Mouse (Mus musculus) frontal cortex, postnatal 25 days (tissue): ENCODE measurements around the gene Enpep.

Experiments
- DNase-seq, 2 experiments: peaks; one replicate each; pipeline ENCODE4 v3.0.0; 2022; ENCODE audit warnings: low spot score in 2 of 2

The Enpep gene

DNA sequence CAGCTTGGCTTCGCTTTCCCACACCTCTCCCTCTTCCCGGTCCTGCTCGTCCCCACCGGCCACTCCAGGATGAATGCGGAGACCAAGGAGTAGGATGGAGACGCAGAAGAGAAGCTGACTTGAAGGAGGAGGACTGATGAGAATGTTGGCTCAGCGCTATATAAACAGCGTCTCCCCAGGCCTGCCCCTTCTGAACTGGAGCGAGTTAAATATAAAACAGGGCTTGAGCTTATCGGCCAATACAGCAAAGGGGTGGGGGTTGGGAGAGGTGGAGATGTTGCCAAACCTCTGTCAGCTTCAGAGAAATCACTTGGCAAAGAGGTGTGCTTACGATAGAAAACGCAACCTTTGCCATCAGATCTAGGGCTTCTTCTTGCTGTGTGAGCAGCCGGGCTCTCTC is at the start of gene Enpep:
Gene Enpep, minus strand, starts transcription at position 135 of the 400 bp plus-strand sequence.
- DNase-seq, result no peak

- no peak for DNase-seq
These were observed 46.6 kb upstream of the Enpep start for GRCm38 (mm10) chr3:129379109-129379508.

GRCm38 (mm10) chr3:129375087-129375486 is 42.6 kb upstream of the Enpep start:
- no peak for DNase-seq

- no peak for DNase-seq
These were observed 40.6 kb upstream of the Enpep start for GRCm38 (mm10) chr3:129373108-129373507.

GRCm38 (mm10) chr3:129369491-129369890 is 37.0 kb upstream of the Enpep start:
- DNase-seq, result no peak

- no peak for DNase-seq
These were observed 33.4 kb upstream of the Enpep start for GRCm38 (mm10) chr3:129365919-129366318.

DNA sequence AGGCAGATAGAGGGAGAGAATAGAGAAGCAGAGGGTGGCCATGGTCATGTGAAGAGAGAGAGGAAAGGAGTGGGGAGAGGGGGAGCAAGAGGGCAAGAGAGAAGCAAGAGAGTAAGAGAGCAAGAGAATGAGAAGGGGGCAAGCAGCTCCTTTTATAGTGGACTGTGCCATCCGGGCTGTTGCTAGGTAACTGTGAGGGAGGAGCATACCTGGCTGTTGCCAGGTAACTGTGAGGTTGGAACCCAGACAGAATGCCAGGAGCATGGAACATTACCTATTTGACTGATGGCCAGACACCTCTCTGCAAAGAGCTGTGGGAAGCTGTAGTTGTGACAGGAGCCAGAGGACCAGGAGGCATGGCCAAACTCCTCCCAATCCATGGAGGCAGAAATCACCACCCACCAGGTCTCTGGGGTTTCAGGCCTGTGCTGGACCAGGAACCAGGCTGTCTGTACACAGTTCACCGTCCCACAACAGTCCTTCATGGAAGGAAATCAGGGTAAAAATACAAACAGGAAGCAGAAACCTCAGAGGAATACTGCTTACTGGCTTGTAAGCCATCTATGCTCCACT is 32.4 kb upstream of the Enpep start:
- no peak for DNase-seq

DNA sequence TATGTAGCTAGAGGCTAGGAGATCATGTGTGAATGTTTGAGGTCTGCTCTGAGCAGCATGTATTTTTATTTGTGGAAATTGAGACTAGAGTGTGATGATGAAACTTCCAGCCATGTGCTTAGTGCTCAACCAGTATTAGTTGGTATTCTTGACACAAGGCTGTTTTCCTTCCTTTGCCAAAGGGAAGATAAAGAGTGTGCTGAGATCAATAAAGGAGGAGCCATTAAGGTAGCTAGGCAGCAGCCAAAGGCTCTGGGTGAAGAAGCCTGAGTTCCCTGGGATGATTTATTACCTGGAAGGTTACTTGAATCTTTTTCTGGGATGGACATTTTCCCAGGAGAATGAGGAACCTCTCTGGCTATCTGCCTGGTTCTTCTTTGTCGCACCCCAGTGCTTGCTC is 30.9 kb upstream of the Enpep start:
- DNase-seq, result no peak

DNA sequence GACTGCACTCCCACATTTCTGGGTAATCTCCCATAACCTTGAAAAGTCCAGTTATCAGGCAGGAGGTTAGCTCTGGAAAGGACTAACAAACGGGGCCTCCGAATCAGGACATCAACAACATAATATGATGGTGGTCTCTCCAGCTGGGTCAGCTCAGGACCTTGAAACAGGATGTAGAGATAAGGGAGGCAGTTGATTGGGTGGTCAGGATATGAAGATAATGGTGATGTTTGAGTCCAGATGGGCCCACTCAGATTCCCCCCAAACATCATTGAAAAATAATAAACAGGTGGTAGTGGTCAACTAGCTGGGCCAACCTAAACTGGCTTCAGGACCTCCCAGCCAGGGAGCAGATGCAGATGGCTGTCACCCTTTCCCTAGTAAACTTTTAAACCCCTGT is 25.6 kb upstream of the Enpep start:
- DNase-seq, result no peak

- DNase-seq, result no peak
These were observed 21.4 kb upstream of the Enpep start for GRCm38 (mm10) chr3:129353901-129354300.

DNA sequence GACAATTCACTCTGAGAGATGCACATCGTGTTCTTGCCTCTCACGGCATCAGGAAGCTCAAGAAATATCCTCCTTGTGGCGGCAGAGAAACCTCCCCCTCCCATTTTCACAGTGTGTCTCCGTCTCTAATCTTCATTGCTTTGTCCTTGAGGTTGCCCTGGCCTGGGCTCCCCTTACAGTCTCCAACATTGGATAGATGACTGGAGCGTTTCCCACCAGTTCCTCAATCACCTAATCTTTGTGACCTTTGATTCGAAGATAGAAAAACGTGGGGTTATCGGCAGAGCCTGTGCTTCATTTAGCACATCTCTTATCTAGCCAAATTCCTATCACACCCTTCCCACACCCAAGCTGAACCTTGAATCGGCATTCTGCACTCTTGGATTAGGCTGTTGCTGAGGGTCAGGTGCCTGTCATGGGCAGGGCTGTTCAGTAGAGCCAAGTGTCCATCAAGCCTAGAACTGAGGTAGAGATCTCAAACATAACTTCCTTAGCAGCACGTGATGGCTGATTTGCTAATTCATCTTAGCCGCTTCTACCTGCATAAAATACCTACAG is 18.9 kb upstream of the Enpep start:
- DNase-seq, result no peak

DNA sequence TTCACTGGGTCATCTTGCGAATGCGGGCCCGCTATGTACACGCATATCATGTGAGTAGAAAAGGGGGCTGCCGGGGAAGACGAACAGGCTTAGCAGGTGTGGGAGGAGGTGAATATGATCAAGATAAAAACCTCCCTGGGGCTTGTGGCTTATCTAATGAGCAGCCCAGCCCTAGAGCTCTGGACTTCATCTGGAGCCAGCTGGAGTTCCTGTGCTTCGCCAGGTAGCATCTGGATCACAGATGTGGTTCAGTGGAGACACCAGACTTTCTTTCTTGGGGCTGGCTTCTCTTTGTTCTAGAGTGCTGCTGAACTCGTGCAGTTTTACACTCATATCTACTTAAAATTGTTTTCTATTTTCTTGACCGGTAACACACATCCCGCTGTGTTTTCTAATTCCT is 14.8 kb upstream of the Enpep start:
- DNase-seq, result no peak

DNA sequence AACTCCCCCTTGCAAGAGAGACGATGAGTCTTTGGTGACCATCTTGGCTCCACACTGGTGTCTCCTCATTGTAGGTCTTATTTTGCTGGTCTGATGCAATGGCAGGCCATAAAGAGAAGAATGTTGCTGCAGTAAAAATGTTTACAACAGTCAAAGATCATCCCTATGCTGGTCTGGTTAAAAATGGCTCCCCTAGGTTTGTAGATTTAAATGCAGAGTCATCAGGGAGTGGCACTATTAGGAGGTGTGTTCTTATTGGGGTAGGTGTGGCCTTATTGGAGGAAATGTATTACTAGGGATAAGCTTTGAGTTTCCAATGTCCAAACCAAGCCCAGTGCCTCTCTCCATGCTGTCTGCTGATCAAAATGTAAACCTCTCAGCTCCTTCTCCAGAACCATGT is 10.2 kb upstream of the Enpep start:
- DNase-seq, result no peak

GRCm38 (mm10) chr3:129341066-129341465 is 8.5 kb upstream of the Enpep start:
- no peak for DNase-seq

GRCm38 (mm10) chr3:129338296-129339091 is 6.0 kb upstream of the Enpep start:
- no peak for DNase-seq

- no peak for DNase-seq
These were observed 378 bp downstream of the Enpep start for GRCm38 (mm10) chr3:129332142-129332541.

DNA sequence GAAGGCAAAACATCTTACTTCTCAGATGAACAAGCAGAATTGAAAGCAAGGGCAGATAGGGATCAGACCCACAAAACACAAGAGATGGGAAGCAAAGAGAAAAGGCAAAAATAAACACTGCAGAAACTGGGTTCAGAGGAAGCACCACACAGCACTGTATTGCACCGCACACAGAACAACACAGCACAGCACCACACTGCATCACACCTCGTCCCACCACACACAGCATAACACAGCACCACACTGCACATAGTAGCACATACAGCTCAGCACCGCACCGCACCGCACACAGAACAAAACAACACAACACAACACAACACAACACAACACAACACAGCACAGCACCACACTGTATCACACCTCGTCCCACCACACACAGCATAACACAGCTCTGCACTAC is 1.1 kb downstream of the Enpep start:
- DNase-seq, result no peak

DNA sequence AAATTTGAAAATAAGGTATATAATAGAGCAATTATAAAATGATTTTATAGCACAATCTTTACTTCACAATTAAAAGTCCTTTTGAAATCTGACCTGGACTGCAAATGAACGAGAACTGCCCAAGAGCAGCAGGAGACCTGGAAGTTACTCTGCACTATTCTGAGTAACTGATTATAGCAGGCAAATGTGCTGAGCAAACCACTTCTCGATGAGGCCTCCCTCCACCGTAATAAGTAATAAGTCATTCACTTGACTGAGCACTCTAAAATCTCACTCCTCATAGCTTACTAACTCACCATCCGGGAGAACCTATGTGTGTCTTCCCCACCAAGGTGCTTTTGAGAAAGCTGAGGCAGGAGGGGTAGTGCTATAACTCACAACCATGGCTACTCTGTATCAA is 4.5 kb downstream of the Enpep start:
- DNase-seq, result no peak

DNA sequence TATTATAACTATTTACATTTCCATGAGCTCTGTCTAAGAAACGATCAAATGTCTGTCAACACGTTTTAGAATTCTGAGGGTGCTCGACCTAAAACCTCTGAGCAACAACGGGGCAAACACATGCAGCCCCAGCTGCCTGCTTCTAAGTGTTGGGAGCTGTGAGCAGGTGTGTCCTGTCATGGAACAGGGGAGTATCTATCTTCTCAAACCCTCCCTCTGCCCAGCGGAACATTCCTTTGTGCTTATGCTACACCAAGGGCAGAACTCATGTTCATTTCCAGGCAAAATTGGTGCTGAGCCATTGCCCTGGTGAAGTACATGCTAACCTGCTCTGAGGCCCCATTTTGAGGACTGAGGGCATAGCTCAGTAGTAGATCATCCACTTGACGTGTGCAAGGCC is 10.9 kb downstream of the Enpep start:
- no peak for DNase-seq

DNA sequence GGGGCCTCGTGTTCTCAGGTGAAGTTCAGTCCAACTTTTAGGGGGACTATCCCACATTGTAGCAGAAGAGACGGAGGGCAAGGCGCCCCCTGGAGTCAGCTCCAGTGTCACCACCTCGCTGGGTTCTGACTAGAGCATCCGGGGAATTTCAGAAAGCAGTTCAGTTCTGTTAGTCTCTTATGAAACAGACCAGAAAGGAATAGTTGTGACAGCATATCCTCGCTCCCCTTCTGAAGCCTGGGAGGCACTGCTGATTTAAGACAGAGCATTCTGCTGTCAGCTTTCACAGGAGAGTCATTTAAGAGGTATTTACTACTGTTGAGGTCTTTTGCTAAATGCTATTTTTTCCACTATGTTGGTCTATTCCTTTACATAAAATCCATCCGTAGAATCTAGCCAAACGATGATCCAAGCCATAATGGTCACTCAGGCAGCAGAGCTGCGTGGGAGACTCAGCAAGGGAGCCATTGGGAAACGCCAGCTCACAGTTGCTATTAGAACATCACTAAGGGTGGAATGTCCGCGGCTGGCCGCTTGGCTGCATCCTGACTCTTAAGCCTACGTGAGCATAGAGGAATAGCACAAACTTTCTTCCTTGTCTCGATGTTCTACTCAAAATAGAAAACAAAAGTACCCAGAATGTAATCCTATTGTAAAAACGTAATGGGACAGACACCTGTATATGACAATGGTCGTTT is 15.3 kb downstream of the Enpep start:
- DNase-seq, result no peak

- no peak for DNase-seq
These were observed 18.7 kb downstream of the Enpep start for GRCm38 (mm10) chr3:129313671-129314415.

- no peak for DNase-seq
These were observed 19.3 kb downstream of the Enpep start for GRCm38 (mm10) chr3:129313221-129313620.
